Mouse (Mus musculus) neural tube, embryonic 13.5 days (tissue): ENCODE measurements around the gene B3galt1. TPM values are rescaled to one million over a fixed set of nuclear protein-coding genes. Genes with fewer than 3 reads are reported as not detected.

ENCODE experiments used
- ATAC-seq: fragments of 200-750 bp; cut with Nextera tagmentation; 2 replicates; pipeline ENCODE4 v1.8.0; 2017; ENCODE audit warnings: low read depth, mild to moderate bottlenecking, moderate TSS enrichment, moderate library complexity
- H3K27ac ChIP-seq: fragments of 300-500 bp; sonication (generic); replicated peaks from 2 replicates; pipeline ENCODE4 v1.5.1; 2015; ENCODE audit warnings: moderate library complexity, mild to moderate bottlenecking, inconsistent platforms
- H3K27me3 ChIP-seq: fragments of 300-500 bp; sonication (generic); 2 replicates; pipeline ENCODE4 v1.6.1; 2015; ENCODE audit warnings: mild to moderate bottlenecking, inconsistent platforms
- H3K36me3 ChIP-seq: fragments of 300-500 bp; sonication (generic); 2 replicates; pipeline ENCODE4 v1.6.1; 2015; ENCODE audit warnings: mild to moderate bottlenecking, inconsistent platforms
- H3K4me1 ChIP-seq: fragments of 300-500 bp; sonication (generic); replicated peaks from 2 replicates; pipeline ENCODE4 v1.6.1; 2015; ENCODE audit warnings: inconsistent platforms
- H3K4me2 ChIP-seq: fragments of 300-500 bp; sonication (generic); 2 replicates; pipeline ENCODE4 v1.6.1; 2015; ENCODE audit warnings: inconsistent platforms, mild to moderate bottlenecking, moderate library complexity
- H3K4me3 ChIP-seq: fragments of 300-500 bp; sonication (generic); 2 replicates; pipeline ENCODE4 v1.5.1; 2015; ENCODE audit warnings: mild to moderate bottlenecking, inconsistent platforms
- H3K9ac ChIP-seq: fragments of 300-500 bp; sonication (generic); 2 replicates; pipeline ENCODE4 v1.6.1; 2015; ENCODE audit warnings: moderate library complexity, mild to moderate bottlenecking, inconsistent platforms
- H3K9me3 ChIP-seq: fragments of 300-500 bp; sonication (generic); 2 replicates; pipeline ENCODE4 v1.6.1; 2016; ENCODE audit warnings: inconsistent platforms
- WGBS: fragments of 180-500 bp; shearing (Covaris S2); methylation state at CpG from one replicate; pipeline ENCODE4 v1.1.7; 2015; 5-methylcytosine and 5-hydroxymethylcytosine counted together
- polyA plus RNA-seq: library from polyadenylated mRNA; unstranded; fragments of >200 nt; fragmentation: Nextera tagmentation; extraction: Ambion mirVana; gene quantifications from 2 replicates; pipeline ENCODE4 v1.2.1, GENCODE M21; 2015

The B3galt1 gene
- polyA plus RNA-seq, 1 experiment from 2014 or later, result 54.6 TPM

GRCm38 (mm10) chr2:67971091-67971490, 405.4 kb downstream of the B3galt1 start:
- no peaks in the 10 kb centered on the region for H3K27me3 ChIP-seq
- ATAC-seq, result no peak
- H3K9ac ChIP-seq, result no peak overlapping the region
- WGBS, result 84% methylated on average over 7 of the region's 7 CpGs
- no peaks in the 10 kb centered on the region for H3K4me1 ChIP-seq
- no peak overlapping the region for H3K27ac ChIP-seq
- no peaks in the 10 kb centered on the region for H3K9me3 ChIP-seq
- H3K36me3 ChIP-seq, result no peaks in the 10 kb centered on the region
- no peak overlapping the region for H3K4me2 ChIP-seq
- no peak overlapping the region for H3K4me3 ChIP-seq

GRCm38 (mm10) chr2:67971576-67971975, 405.9 kb downstream of the B3galt1 start:
- no peaks in the 10 kb centered on the region for H3K9me3 ChIP-seq
- H3K4me3 ChIP-seq, result no peak overlapping the region
- 84% methylated on average over 6 of the region's 6 CpGs for WGBS
- no peaks in the 10 kb centered on the region for H3K4me1 ChIP-seq
- H3K9ac ChIP-seq, result no peak overlapping the region
- H3K27ac ChIP-seq, result no peak overlapping the region
- H3K36me3 ChIP-seq, result no peaks in the 10 kb centered on the region
- no peaks in the 10 kb centered on the region for H3K27me3 ChIP-seq
- ATAC-seq, result no peak
- H3K4me2 ChIP-seq, result no peak overlapping the region

- Histone ChIP-seq H3K9me3 (no peaks in the 10 kb centered on the region), H3K4me2 (no peak overlapping the region), H3K4me3 (no peak overlapping the region), H3K4me1 (peaks cover 8% of the 10 kb centered on the region), H3K36me3 (no peaks in the 10 kb centered on the region), H3K27ac (no peak overlapping the region), H3K27me3 (no peaks in the 10 kb centered on the region), H3K9ac (no peak overlapping the region)
- ATAC-seq, result no peak
These were observed 410.1 kb downstream of the B3galt1 start for GRCm38 (mm10) chr2:67975764-67976163.

- H3K36me3 ChIP-seq, result no peaks in the 10 kb centered on the region
- H3K9ac ChIP-seq, result no peak overlapping the region
- no peak overlapping the region for H3K4me3 ChIP-seq
- no peaks in the 10 kb centered on the region for H3K27me3 ChIP-seq
- ATAC-seq, result no peak
- no peaks in the 10 kb centered on the region for H3K9me3 ChIP-seq
- H3K4me2 ChIP-seq, result no peak overlapping the region
- peaks cover 8% of the 10 kb centered on the region for H3K4me1 ChIP-seq
- no peak overlapping the region for H3K27ac ChIP-seq
- WGBS, result 90% methylated on average over 4 of the region's 4 CpGs
These were observed 410.8 kb downstream of the B3galt1 start for GRCm38 (mm10) chr2:67976488-67976887.

- no peak overlapping the region for H3K4me3 ChIP-seq
- H3K36me3 ChIP-seq, result no peaks in the 10 kb centered on the region
- no peak overlapping the region for H3K9ac ChIP-seq
- H3K4me2 ChIP-seq, result no peak overlapping the region
- ATAC-seq, result no peak
- no peaks in the 10 kb centered on the region for H3K9me3 ChIP-seq
- WGBS, result 47% methylated on average over 6 of the region's 6 CpGs
- H3K27ac ChIP-seq, result no peak overlapping the region
- H3K4me1 ChIP-seq, result peaks cover 8% of the 10 kb centered on the region
- no peaks in the 10 kb centered on the region for H3K27me3 ChIP-seq
These were observed 412.1 kb downstream of the B3galt1 start for GRCm38 (mm10) chr2:67977620-67978262.

- 92% methylated on average over 3 of the region's 3 CpGs for WGBS
- Histone ChIP-seq H3K4me2 (no peak overlapping the region), H3K36me3 (no peaks in the 10 kb centered on the region), H3K9me3 (no peaks in the 10 kb centered on the region), H3K4me1 (no peaks in the 10 kb centered on the region), H3K9ac (no peak overlapping the region), H3K27ac (no peak overlapping the region), H3K27me3 (no peaks in the 10 kb centered on the region), H3K4me3 (no peak overlapping the region)
- ATAC-seq, result no peak
These were observed 417.9 kb downstream of the B3galt1 start for GRCm38 (mm10) chr2:67983563-67983962.

GRCm38 (mm10) chr2:67985133-67985532, 419.5 kb downstream of the B3galt1 start:
- Histone ChIP-seq H3K9me3 (no peaks in the 10 kb centered on the region), H3K4me2 (no peak overlapping the region), H3K4me3 (no peak overlapping the region), H3K36me3 (no peaks in the 10 kb centered on the region), H3K27ac (no peak overlapping the region), H3K27me3 (no peaks in the 10 kb centered on the region), H3K4me1 (no peaks in the 10 kb centered on the region), H3K9ac (no peak overlapping the region)
- no peak for ATAC-seq
- WGBS, result 82% methylated on average over 3 of the region's 3 CpGs

- Histone ChIP-seq H3K4me3 (no peak overlapping the region), H3K4me2 (no peak overlapping the region), H3K9ac (no peak overlapping the region), H3K9me3 (no peaks in the 10 kb centered on the region), H3K27me3 (no peaks in the 10 kb centered on the region), H3K4me1 (no peaks in the 10 kb centered on the region), H3K36me3 (no peaks in the 10 kb centered on the region), H3K27ac (no peak overlapping the region)
- WGBS, result 100% methylated on average over 1 of the region's 1 CpGs
- no peak for ATAC-seq
These were observed 427.8 kb downstream of the B3galt1 start for GRCm38 (mm10) chr2:67993421-67993820.

GRCm38 (mm10) chr2:68003091-68003490, 437.4 kb downstream of the B3galt1 start:
- Histone ChIP-seq H3K4me3 (no peak overlapping the region), H3K9me3 (no peaks in the 10 kb centered on the region), H3K4me2 (no peak overlapping the region), H3K27ac (no peak overlapping the region), H3K27me3 (no peaks in the 10 kb centered on the region), H3K36me3 (no peaks in the 10 kb centered on the region), H3K9ac (no peak overlapping the region), H3K4me1 (no peaks in the 10 kb centered on the region)
- ATAC-seq, result no peak
- 69% methylated on average over 1 of the region's 1 CpGs for WGBS

- no peaks in the 10 kb centered on the region for H3K27me3 ChIP-seq
- 89% methylated on average over 9 of the region's 9 CpGs for WGBS
- no peak overlapping the region for H3K4me2 ChIP-seq
- ATAC-seq, result no peak
- H3K4me3 ChIP-seq, result no peak overlapping the region
- no peaks in the 10 kb centered on the region for H3K4me1 ChIP-seq
- no peak overlapping the region for H3K27ac ChIP-seq
- H3K9ac ChIP-seq, result no peak overlapping the region
- H3K36me3 ChIP-seq, result no peaks in the 10 kb centered on the region
- no peaks in the 10 kb centered on the region for H3K9me3 ChIP-seq
These were observed 439.5 kb downstream of the B3galt1 start for GRCm38 (mm10) chr2:68005210-68005609.

- Histone ChIP-seq H3K36me3 (no peaks in the 10 kb centered on the region), H3K27ac (no peak overlapping the region), H3K9me3 (no peaks in the 10 kb centered on the region), H3K4me3 (no peak overlapping the region), H3K4me1 (no peaks in the 10 kb centered on the region), H3K27me3 (no peaks in the 10 kb centered on the region), H3K4me2 (no peak overlapping the region), H3K9ac (no peak overlapping the region)
- WGBS, result 65% methylated on average over 7 of the region's 7 CpGs
- no peak for ATAC-seq
These were observed 440.0 kb downstream of the B3galt1 start for GRCm38 (mm10) chr2:68005711-68006110.

- Histone ChIP-seq H3K9me3 (no peaks in the 10 kb centered on the region), H3K4me1 (no peaks in the 10 kb centered on the region), H3K4me3 (no peak overlapping the region), H3K4me2 (no peak overlapping the region), H3K27ac (no peak overlapping the region), H3K9ac (no peak overlapping the region), H3K36me3 (no peaks in the 10 kb centered on the region), H3K27me3 (no peaks in the 10 kb centered on the region)
- 67% methylated on average over 4 of the region's 4 CpGs for WGBS
- ATAC-seq, result no peak
These were observed 445.7 kb downstream of the B3galt1 start for GRCm38 (mm10) chr2:68011336-68011735.

- WGBS, result 87% methylated on average over 5 of the region's 5 CpGs
- no peak for ATAC-seq
- Histone ChIP-seq H3K4me2 (no peak overlapping the region), H3K36me3 (no peaks in the 10 kb centered on the region), H3K27ac (no peak overlapping the region), H3K9ac (no peak overlapping the region), H3K4me1 (no peaks in the 10 kb centered on the region; the same call in 1 of the 2 replicates), H3K9me3 (no peaks in the 10 kb centered on the region), H3K4me3 (no peak overlapping the region), H3K27me3 (no peaks in the 10 kb centered on the region)
These were observed 454.6 kb downstream of the B3galt1 start for GRCm38 (mm10) chr2:68020251-68020680.
